Mouse (Mus musculus) forebrain, embryonic 11.5 days (tissue): Measurements from ENCODE around the gene Dagla. TPM values are rescaled to one million over a fixed set of nuclear protein-coding genes. Genes with fewer than 3 reads are reported as not detected.

Experiments used
- ATAC-seq: fragments of 200-750 bp; cut with Nextera tagmentation; replicated peaks from 2 replicates; pipeline ENCODE4 v1.8.0; 2017; ENCODE audit warnings: moderate TSS enrichment; ENCODE audit not compliant: low FRiP score
- DNase-seq: peaks from one replicate; pipeline ENCODE4 v3.0.0-alpha.2; 2017; ENCODE audit warnings: low spot score
- H3K27ac ChIP-seq: fragments of 300-500 bp; sonication (generic); 2 replicates; pipeline ENCODE4 v1.5.1; 2014; ENCODE audit warnings: low read depth, low read length
- H3K27me3 ChIP-seq: fragments of 300-500 bp; sonication (generic); 2 replicates; pipeline ENCODE4 v1.6.1; 2014; ENCODE audit warnings: mild to moderate bottlenecking, low read length, mixed read lengths; ENCODE audit not compliant: control insufficient read depth, insufficient read depth
- H3K36me3 ChIP-seq: fragments of 300-500 bp; sonication (generic); 2 replicates; pipeline ENCODE4 v1.6.1; 2014; ENCODE audit warnings: mild to moderate bottlenecking, low read length, moderate library complexity, mixed read lengths; ENCODE audit not compliant: control insufficient read depth, insufficient read depth
- H3K4me1 ChIP-seq: fragments of 300-500 bp; sonication (generic); replicated peaks from 2 replicates; pipeline ENCODE4 v1.6.1; 2014; ENCODE audit warnings: low read length, mixed read lengths; ENCODE audit not compliant: control insufficient read depth, insufficient read depth
- H3K4me2 ChIP-seq: fragments of 300-500 bp; sonication (generic); 2 replicates; pipeline ENCODE4 v1.6.1; 2014; ENCODE audit warnings: low read depth, mild to moderate bottlenecking, low read length, moderate library complexity, mixed read lengths; ENCODE audit not compliant: severe bottlenecking
- H3K4me3 ChIP-seq: fragments of 300-500 bp; sonication (generic); 2 replicates; pipeline ENCODE4 v1.5.1; 2014; ENCODE audit warnings: low read depth, low read length
- H3K9ac ChIP-seq: fragments of 300-500 bp; sonication (generic); 2 replicates; pipeline ENCODE4 v1.6.1; 2014; ENCODE audit warnings: low read length
- H3K9me3 ChIP-seq: fragments of 300-500 bp; sonication (generic); 2 replicates; pipeline ENCODE4 v1.6.1; 2016; ENCODE audit warnings: low read length, mixed read lengths; ENCODE audit not compliant: control insufficient read depth
- WGBS: fragments of 180-500 bp; shearing (Covaris S2); extraction: QIAGEN DNeasy Blood & Tissue Kit; methylation state at CpG from one replicate; pipeline ENCODE4 v1.1.7; 2014; 5-methylcytosine and 5-hydroxymethylcytosine counted together
- polyA plus RNA-seq: library from polyadenylated mRNA; unstranded; fragments of >200 nt; fragmentation: Nextera tagmentation; extraction: Ambion mirVana; gene quantifications from 2 replicates; pipeline ENCODE4 v1.2.1, GENCODE M21; 2014

The Dagla gene
- polyA plus RNA-seq, 1 experiment from 2014 or later, result 2.5 TPM

GRCm38 (mm10) chr19:10203848-10204615 is 100.6 kb downstream of the Dagla start, which contains the start of the genes Tmem258 and Fen1:
Tmem258 (plus strand) TSS chr19:10204014.
Fen1 (minus strand) TSS chr19:10204169.
- no peaks in the 10 kb centered on the region for H3K27me3 ChIP-seq
- peak within 1 kb of the TSS; percentile 81 for H3K27ac ChIP-seq
- ATAC-seq (peak; percentile 94), DNase-seq (peak; percentile 93)
- no peaks in the 10 kb centered on the region for H3K9me3 ChIP-seq
- under 1% methylated on average over 40 of the region's 40 CpGs for WGBS
- H3K4me2 ChIP-seq, result peak within 1 kb of the TSS; percentile 76
- H3K4me1 ChIP-seq, result peaks cover 5% of the 10 kb centered on the region; the same call in 1 of the 2 replicates
- peak within 1 kb of the TSS; percentile 67 for H3K4me3 ChIP-seq
- peaks cover 11% of the 10 kb centered on the region for H3K36me3 ChIP-seq
- peak within 1 kb of the TSS; percentile 79 for H3K9ac ChIP-seq

- 5% methylated on average over 23 of the region's 23 CpGs for WGBS
- H3K9me3 ChIP-seq, result no peaks in the 10 kb centered on the region
- H3K4me3 ChIP-seq, result peak overlapping the region; percentile 67
- H3K36me3 ChIP-seq, result peaks cover 11% of the 10 kb centered on the region
- H3K4me2 ChIP-seq, result peak overlapping the region; percentile 76
- peak overlapping the region; percentile 79 for H3K9ac ChIP-seq
- ATAC-seq, result no peak; the same call in 1 of the 2 replicates
- H3K27ac ChIP-seq, result peak overlapping the region; percentile 81
- no peak for DNase-seq
- H3K27me3 ChIP-seq, result no peaks in the 10 kb centered on the region
- H3K4me1 ChIP-seq, result peaks cover 5% of the 10 kb centered on the region; the same call in 1 of the 2 replicates
Measured at GRCm38 (mm10) chr19:10203146-10203847, 101.4 kb downstream of the Dagla start.

GRCm38 (mm10) chr19:10198723-10199122 is 106.0 kb downstream of the Dagla start:
- Histone ChIP-seq H3K9ac (no peak overlapping the region), H3K4me3 (no peak overlapping the region), H3K9me3 (no peaks in the 10 kb centered on the region), H3K4me1 (peaks cover 4% of the 10 kb centered on the region; the same call in 1 of the 2 replicates), H3K36me3 (peaks cover 17% of the 10 kb centered on the region), H3K27ac (no peak overlapping the region), H3K27me3 (no peaks in the 10 kb centered on the region), H3K4me2 (no peak overlapping the region)
- peak; percentile 46; the same call in 1 of the 2 replicates for ATAC-seq
- DNase-seq, result peak; percentile 91
- 27% methylated on average over 3 of the region's 3 CpGs for WGBS

GRCm38 (mm10) chr19:10198286-10198685 is 106.4 kb downstream of the Dagla start:
- 76% methylated on average over 2 of the region's 2 CpGs for WGBS

GRCm38 (mm10) chr19:10197130-10197529 is 107.5 kb downstream of the Dagla start:
- H3K27ac ChIP-seq, result no peak overlapping the region

More at GRCm38 (mm10) chr19:10198286-10198685, 106.4 kb downstream of the Dagla start:
- Histone ChIP-seq H3K36me3 (peaks cover 17% of the 10 kb centered on the region), H3K4me1 (peaks cover 4% of the 10 kb centered on the region; the same call in 1 of the 2 replicates), H3K27me3 (no peaks in the 10 kb centered on the region), H3K4me3 (no peak overlapping the region), H3K9ac (no peak overlapping the region), H3K9me3 (no peaks in the 10 kb centered on the region), H3K27ac (no peak overlapping the region), H3K4me2 (no peak overlapping the region)
- DNase-seq (no peak), ATAC-seq (no peak)

More at GRCm38 (mm10) chr19:10197130-10197529, 107.5 kb downstream of the Dagla start:
- Histone ChIP-seq H3K27me3 (no peaks in the 10 kb centered on the region), H3K9me3 (no peaks in the 10 kb centered on the region), H3K9ac (no peak overlapping the region), H3K36me3 (peaks cover 25% of the 10 kb centered on the region), H3K4me1 (no peaks in the 10 kb centered on the region), H3K4me3 (no peak overlapping the region), H3K4me2 (no peak overlapping the region)
- ATAC-seq (no peak), DNase-seq (no peak)
- 94% methylated on average over 4 of the region's 4 CpGs for WGBS

Other genes with a start within 250 kb of the Dagla start
- gene Fads2, start 203.1 kb downstream of the Dagla start, polyA plus RNA-seq, result 75.9 and 83.8 TPM in 2 replicates
- gene Fads1, start 122.0 kb downstream of the Dagla start, polyA plus RNA-seq, result 192 and 196 TPM in 2 replicates
- 320 and 330 TPM in 2 replicates for gene Tmem258, start 100.9 kb downstream of the Dagla start, polyA plus RNA-seq
- 151 TPM in 2 replicates for gene Fen1, start 100.7 kb downstream of the Dagla start, polyA plus RNA-seq
- gene Myrf, start 64.1 kb downstream of the Dagla start, polyA plus RNA-seq, result 1.8 and 2.1 TPM in 2 replicates
- 3.2 and 7.7 TPM in 2 replicates for gene Syt7, start 84.2 kb upstream of the Dagla start, polyA plus RNA-seq
- gene Lrrc10b, start 152.6 kb upstream of the Dagla start, polyA plus RNA-seq, result 0.33 and 0.71 TPM in 2 replicates
- gene Ppp1r32, start 178.1 kb upstream of the Dagla start, polyA plus RNA-seq, result 0.41 and 0.64 TPM in 2 replicates
- 78.4 and 82.1 TPM in 2 replicates for gene Cpsf7, start 220.4 kb upstream of the Dagla start, polyA plus RNA-seq
- gene Sdhaf2, start 221.3 kb upstream of the Dagla start, polyA plus RNA-seq, result 57.1 and 60.9 TPM in 2 replicates